7 mouse cellular contexts compared by ENCODE assay signal in genomic region chr3:22074591-22075294, GRCm38 (mm10). TPM values are rescaled to one million over a fixed set of nuclear protein-coding genes. Genes with fewer than 3 reads are reported as not detected.
DNase-seq lines count a peak whose midpoint lies in the region; ATAC-seq and TF ChIP-seq lines count a peak whose summit lies in the region.

No protein-coding gene starts in this region.

- peak overlapping the region; percentile 93 for H3K27ac ChIP-seq in ES-Bruce4 (ENCODE audit: insufficient read depth, low read length)
- H3K27ac ChIP-seq in forebrain, embryonic 14.5 days (ENCODE audit: low read depth, low read length), result no peak overlapping the region
- no peak overlapping the region for H3K27ac ChIP-seq in intestine, embryonic 15.5 days
- H3K27ac ChIP-seq in liver, postnatal 0 days (ENCODE audit: low read depth), result peak overlapping the region; percentile 99
- no peak overlapping the region for H3K27ac ChIP-seq in neural tube, embryonic 14.5 days (ENCODE audit: low read depth, low read length)

- no peaks in the 10 kb centered on the region for H3K27me3 ChIP-seq in ES-Bruce4 (ENCODE audit: control insufficient read depth, insufficient read depth, low read length, poor library complexity, severe bottlenecking)
- H3K27me3 ChIP-seq in forebrain, embryonic 14.5 days (replicated peaks; ENCODE audit: control insufficient read depth, insufficient read depth, low read length), result no peaks in the 10 kb centered on the region
- H3K27me3 ChIP-seq in intestine, embryonic 15.5 days (replicated peaks), result no peaks in the 10 kb centered on the region
- no peaks in the 10 kb centered on the region for H3K27me3 ChIP-seq in liver, postnatal 0 days (ENCODE audit: insufficient read depth, low read length)
- H3K27me3 ChIP-seq in neural tube, embryonic 14.5 days (ENCODE audit: control insufficient read depth, insufficient read depth, low read length), result no peaks in the 10 kb centered on the region

- H3K9me3 ChIP-seq in ES-Bruce4 (replicated peaks; ENCODE audit: control insufficient read depth, insufficient read depth, low read length, poor library complexity, severe bottlenecking), result no peaks in the 10 kb centered on the region
- no peaks in the 10 kb centered on the region for H3K9me3 ChIP-seq in forebrain, embryonic 14.5 days (replicated peaks; ENCODE audit: control insufficient read depth, low read length)
- H3K9me3 ChIP-seq in intestine, embryonic 15.5 days, result no peaks in the 10 kb centered on the region
- no peaks in the 10 kb centered on the region for H3K9me3 ChIP-seq in liver, postnatal 0 days (ENCODE audit: low read length)
- H3K9me3 ChIP-seq in neural tube, embryonic 14.5 days (ENCODE audit: control insufficient read depth, low read length), result no peaks in the 10 kb centered on the region

- ATAC-seq in forebrain, embryonic 14.5 days, result no peak
- ATAC-seq in intestine, embryonic 15.5 days, result 0 out of 2 replicates have a peak, but pooled peaks have one; percentile 23
- ATAC-seq in liver, postnatal 0 days, result peak; percentile 46
- ATAC-seq in neural tube, embryonic 14.5 days (ENCODE audit: low read depth), result no peak

- H3K4me2 ChIP-seq in forebrain, embryonic 14.5 days (ENCODE audit: low read length), result peak overlapping the region; percentile 75
- H3K4me2 ChIP-seq in intestine, embryonic 15.5 days (replicated peaks), result peak overlapping the region; percentile 89
- H3K4me2 ChIP-seq in liver, postnatal 0 days (ENCODE audit: low read depth, low read length), result peak overlapping the region; percentile 87
- H3K4me2 ChIP-seq in neural tube, embryonic 14.5 days (ENCODE audit: low read depth, low read length), result peak overlapping the region; percentile 68

- DNase-seq in ZHBTc4 (ENCODE audit: low read depth, low spot score), result peak; percentile 95
- peak; percentile 11 for DNase-seq in forebrain, embryonic 14.5 days (ENCODE audit: low spot score)
- DNase-seq in liver, postnatal 0 days, result peak; percentile 74
- no peak for DNase-seq in layer of hippocampus, postnatal 14 days (ENCODE audit: low spot score in 2 of 2)

- peak overlapping the region; percentile 21 for H3K4me3 ChIP-seq in ES-Bruce4 (ENCODE audit: low read depth, low read length)
- H3K4me3 ChIP-seq in forebrain, embryonic 14.5 days (ENCODE audit: low read depth, low read length), result peak overlapping the region; percentile 89
- H3K4me3 ChIP-seq in intestine, embryonic 15.5 days (replicated peaks), result peak overlapping the region; percentile 97
- peak overlapping the region; percentile 96 for H3K4me3 ChIP-seq in liver, postnatal 0 days (ENCODE audit: low read depth, low read length)
- H3K4me3 ChIP-seq in neural tube, embryonic 14.5 days (ENCODE audit: low read depth, low read length), result peak overlapping the region; percentile 94

- TF ChIP-seq CTCF in ES-Bruce4 (IDR thresholded peaks at IDR 0.05; ENCODE audit: low read depth, low read length), result no peak
- no peak for TF ChIP-seq CTCF in liver, postnatal 0 days (IDR thresholded peaks at IDR 0.05; ENCODE audit: low read depth)

- no peak; the same call in 1 of the 2 replicates for TF ChIP-seq EP300 in ES-Bruce4 (IDR thresholded peaks at IDR 0.05; ENCODE audit: insufficient read depth, low read depth, low read length)
- peak; percentile 39; the same call in 1 of the 2 replicates for TF ChIP-seq EP300 in liver, postnatal 0 days (IDR thresholded peaks at IDR 0.05; ENCODE audit: low read depth)

- H3K36me3 ChIP-seq in ES-Bruce4 (ENCODE audit: control insufficient read depth, insufficient read depth, low read length, poor library complexity, severe bottlenecking), result peaks cover 6% of the 10 kb centered on the region; the same call in 1 of the 2 replicates
- no peaks in the 10 kb centered on the region for H3K36me3 ChIP-seq in forebrain, embryonic 14.5 days (ENCODE audit: control insufficient read depth, insufficient read depth, low read length)
- no peaks in the 10 kb centered on the region for H3K36me3 ChIP-seq in intestine, embryonic 15.5 days
- no peaks in the 10 kb centered on the region for H3K36me3 ChIP-seq in liver, postnatal 0 days (replicated peaks; ENCODE audit: insufficient read depth, low read length)
- H3K36me3 ChIP-seq in neural tube, embryonic 14.5 days (ENCODE audit: control insufficient read depth, insufficient read depth, low read length), result no peaks in the 10 kb centered on the region

- H3K9ac ChIP-seq in ES-Bruce4 (ENCODE audit: low read depth, poor library complexity, severe bottlenecking), result peak overlapping the region; percentile 100; the same call in 1 of the 2 replicates
- 0 out of 2 replicates have a peak overlapping the region, but pooled peaks have one; percentile 94 for H3K9ac ChIP-seq in forebrain, embryonic 14.5 days (ENCODE audit: low read length)
- H3K9ac ChIP-seq in intestine, embryonic 15.5 days, result no peak overlapping the region
- H3K9ac ChIP-seq in liver, postnatal 0 days (replicated peaks), result no peak overlapping the region; the same call in 1 of the 2 replicates
- H3K9ac ChIP-seq in neural tube, embryonic 14.5 days (replicated peaks; ENCODE audit: low read depth, low read length), result peak overlapping the region; percentile 21; the same call in 1 of the 2 replicates

- no peak for TF ChIP-seq POLR2A in ES-Bruce4 (IDR thresholded peaks at IDR 0.05; ENCODE audit: insufficient read depth, low read length)

- H3K4me1 ChIP-seq in ES-Bruce4 (ENCODE audit: control insufficient read depth, insufficient read depth, low read length), result peaks cover 2% of the 10 kb centered on the region
- H3K4me1 ChIP-seq in forebrain, embryonic 14.5 days (ENCODE audit: control insufficient read depth, insufficient read depth, low read length), result peaks cover 26% of the 10 kb centered on the region
- H3K4me1 ChIP-seq in intestine, embryonic 15.5 days (replicated peaks), result peaks cover 22% of the 10 kb centered on the region
- peaks cover 21% of the 10 kb centered on the region for H3K4me1 ChIP-seq in liver, postnatal 0 days (ENCODE audit: insufficient read depth)
- peaks cover 20% of the 10 kb centered on the region for H3K4me1 ChIP-seq in neural tube, embryonic 14.5 days (ENCODE audit: control insufficient read depth, insufficient read depth, low read length)

- 26% methylated on average over 11 of the region's 11 CpGs for WGBS in forebrain, embryonic 14.5 days
- 40% methylated on average over 11 of the region's 11 CpGs for WGBS in intestine, embryonic 15.5 days
- WGBS in liver, postnatal 0 days (ENCODE audit: insufficient replicate concordance), result 30% methylated on average over 11 of the region's 11 CpGs
- WGBS in neural tube, embryonic 14.5 days, result 15% methylated on average over 11 of the region's 11 CpGs

RNA-seq across cellular contexts. Expression of gene Tbl1xr1, which starts 1.7 kb away (rescaled TPM):
- polyA plus RNA-seq in ES-Bruce4 (2011; ENCODE audit: insufficient read depth, insufficient read length, low read depth, missing spikeins), result 50.0 and 64.4 TPM in 2 replicates
- 14.4 and 20.2 TPM in 2 replicates for polyA plus RNA-seq in forebrain, embryonic 14.5 days (2014; fragmentation: Nextera tagmentation; extraction: Ambion mirVana)
- 12.9 and 13.5 TPM in 2 replicates for polyA plus RNA-seq in intestine, embryonic 15.5 days (2015; fragmentation: Nextera tagmentation; extraction: Ambion mirVana)
- polyA plus RNA-seq in liver, postnatal 0 days (2015; fragmentation: Nextera tagmentation; extraction: Ambion mirVana), result 8.8 and 9.8 TPM in 2 replicates
- polyA plus RNA-seq in neural tube, embryonic 14.5 days (2014; fragmentation: Nextera tagmentation; extraction: Ambion mirVana), result 27.4 and 28.0 TPM in 2 replicates
- 100 to 1,000 TPM; 127 to 138 TPM for total RNA-seq in layer of hippocampus, postnatal 14 days (2021)

Comparison
In these comparisons a context has a peak if more than half of its experiments do, and no peak if none do; other contexts are left out.
1. H3K27ac ChIP-seq: peak in ES-Bruce4 (single experiment) and liver, postnatal 0 days (single experiment); none in forebrain, embryonic 14.5 days (single experiment), intestine, embryonic 15.5 days (single experiment) and neural tube, embryonic 14.5 days (single experiment).
2. H3K4me3 ChIP-seq: peak in every context shown above with its lines; median percentile 97 in intestine, embryonic 15.5 days; 96 in liver, postnatal 0 days; 94 in neural tube, embryonic 14.5 days; 89 in forebrain, embryonic 14.5 days; 21 in ES-Bruce4.
3. H3K9ac ChIP-seq: peak in ES-Bruce4 (single experiment), forebrain, embryonic 14.5 days (single experiment) and neural tube, embryonic 14.5 days (single experiment); none in intestine, embryonic 15.5 days (single experiment) and liver, postnatal 0 days (single experiment).
4. DNase-seq: peak in ZHBTc4 (single experiment), forebrain, embryonic 14.5 days (single experiment) and liver, postnatal 0 days (single experiment); none in layer of hippocampus, postnatal 14 days (0 of 2).
5. ATAC-seq: peak in intestine, embryonic 15.5 days (single experiment) and liver, postnatal 0 days (single experiment); none in forebrain, embryonic 14.5 days (single experiment) and neural tube, embryonic 14.5 days (single experiment).
6. Peak in every context shown above with its lines, with median percentiles within 50 percentile points of each other: H3K4me2 ChIP-seq.